Mouse (Mus musculus): ENCODE measurements around the gene Serpinb9g. TPM values are rescaled to one million over a fixed set of nuclear protein-coding genes. Genes with fewer than 3 reads are reported as not detected.
"Not testable (repeated sequence)": the region's sequence is repeated elsewhere in the genome, so short reads cannot be mapped to it uniquely, and the experiment has no call there.

Serpinb9g gene
- not detected in 2 replicates for total RNA-seq (2012; rRNA removed)
- not detected in 2 replicates for total RNA-seq (2014; rRNA removed)
- not detected in 2 replicates for polyA plus RNA-seq (2012; ENCODE audit: insufficient read length, low read depth)

GRCm38 (mm10) chr13:33484490-33484889, at the start of gene Serpinb9g:
Gene Serpinb9g (plus strand): TSS chr13:33484790.
- H3K9me3 ChIP-seq (replicated peaks; ENCODE audit: low read length); H3K27me3 ChIP-seq (replicated peaks); H3K4me3 ChIP-seq (replicated peaks in 1 of 3; ENCODE audit: low read depth in 2 of 3, low read length in 2 of 3, poor library complexity in 1 of 3); H3K9ac ChIP-seq (ENCODE audit: insufficient read depth, low read depth); dilution Hi-C loops (cut with MboI; ENCODE audit: extremely low pct_ligation_motif_present, extremely low pct_unique_long_range_greater_than_20kb, low sequenced_read_pairs); DNase-seq (ENCODE audit: extremely low read depth); in situ Hi-C loops (cut with MboI; ENCODE audit: low pct_ligation_motif_present, low pct_unique_long_range_greater_than_20kb, low sequenced_read_pairs); H3K27ac ChIP-seq (ENCODE audit: insufficient read depth, low read depth); H3K36me3 ChIP-seq (replicated peaks in 1 of 2; ENCODE audit: control insufficient read depth in 1 of 2, insufficient read depth in 1 of 2, low read length in 1 of 2); H3K4me1 ChIP-seq (ENCODE audit: control insufficient read depth in 1 of 2, insufficient read depth in 2 of 2); H3K79me2 ChIP-seq (replicated peaks; ENCODE audit: control insufficient read depth, extremely low read depth, insufficient read depth, poor library complexity, severe bottlenecking); H3K4me2 ChIP-seq (ENCODE audit: insufficient read depth, low read depth, poor library complexity, severe bottlenecking): not testable (repeated sequence)

- H3K4me1 ChIP-seq (ENCODE audit: control insufficient read depth in 1 of 2, insufficient read depth in 2 of 2); H3K79me2 ChIP-seq (replicated peaks; ENCODE audit: control insufficient read depth, extremely low read depth, insufficient read depth, poor library complexity, severe bottlenecking); dilution Hi-C loops (cut with MboI; ENCODE audit: extremely low pct_ligation_motif_present, extremely low pct_unique_long_range_greater_than_20kb, low sequenced_read_pairs); H3K36me3 ChIP-seq (replicated peaks in 1 of 2; ENCODE audit: control insufficient read depth in 1 of 2, insufficient read depth in 1 of 2, low read length in 1 of 2); H3K9ac ChIP-seq (ENCODE audit: insufficient read depth, low read depth); H3K27me3 ChIP-seq (replicated peaks); H3K4me3 ChIP-seq (replicated peaks in 1 of 3; ENCODE audit: low read depth in 2 of 3, low read length in 2 of 3, poor library complexity in 1 of 3); DNase-seq (ENCODE audit: extremely low read depth); H3K9me3 ChIP-seq (replicated peaks; ENCODE audit: low read length); H3K4me2 ChIP-seq (ENCODE audit: insufficient read depth, low read depth, poor library complexity, severe bottlenecking); H3K27ac ChIP-seq (ENCODE audit: insufficient read depth, low read depth); in situ Hi-C loops (cut with MboI; ENCODE audit: low pct_ligation_motif_present, low pct_unique_long_range_greater_than_20kb, low sequenced_read_pairs): not testable (repeated sequence)
Measured at GRCm38 (mm10) chr13:33483872-33484271, 718 bp upstream of the Serpinb9g start.

- DNase-seq (ENCODE audit: extremely low read depth): no peak
- Histone ChIP-seq H3K27me3 (replicated peaks) (no peaks in the 10 kb centered on the region), H3K27ac (ENCODE audit: insufficient read depth, low read depth) (no peak overlapping the region), H3K4me2 (ENCODE audit: insufficient read depth, low read depth, poor library complexity, severe bottlenecking) (no peak overlapping the region), H3K9ac (ENCODE audit: insufficient read depth, low read depth) (no peak overlapping the region), H3K79me2 (replicated peaks; ENCODE audit: control insufficient read depth, extremely low read depth, insufficient read depth, poor library complexity, severe bottlenecking) (no peaks in the 10 kb centered on the region), H3K9me3 (replicated peaks; ENCODE audit: low read length) (no peaks in the 10 kb centered on the region), H3K4me1 (ENCODE audit: control insufficient read depth in 1 of 2, insufficient read depth in 2 of 2) (no peaks in the 10 kb centered on the region), H3K36me3 (replicated peaks in 1 of 2; ENCODE audit: control insufficient read depth in 1 of 2, insufficient read depth in 1 of 2, low read length in 1 of 2) (no peaks in the 10 kb centered on the region), H3K4me3 (replicated peaks in 1 of 3; ENCODE audit: low read depth in 2 of 3, low read length in 2 of 3, poor library complexity in 1 of 3) (no peak overlapping the region)
- in situ Hi-C loops (cut with MboI; ENCODE audit: low pct_ligation_motif_present, low pct_unique_long_range_greater_than_20kb, low sequenced_read_pairs): no loop called here
- dilution Hi-C loops (cut with MboI; ENCODE audit: extremely low pct_ligation_motif_present, extremely low pct_unique_long_range_greater_than_20kb, low sequenced_read_pairs): no loop called here
- TF ChIP-seq CHD1 (IDR thresholded peaks at IDR 0.05; ENCODE audit: low read depth, low read length) (no peak), E2F4 (IDR thresholded peaks at IDR 0.05; ENCODE audit: insufficient replicate concordance, low read depth, low read length) (no peak), ZNF384 (IDR thresholded peaks at IDR 0.05; ENCODE audit: low read depth, low read length) (no peak), JUND (conservative IDR thresholded peaks at IDR 0.05; ENCODE audit: low read depth, low read length) (no peak), USF2 (conservative IDR thresholded peaks at IDR 0.05; ENCODE audit: low read depth, low read length) (no peak), GABPA (IDR thresholded peaks at IDR 0.05; ENCODE audit: insufficient replicate concordance, low read depth, low read length) (no peak), ZC3H11A (IDR thresholded peaks at IDR 0.05; ENCODE audit: low read depth, low read length) (no peak), KAT2A (IDR thresholded peaks at IDR 0.05; ENCODE audit: insufficient replicate concordance, low read length) (no peak), POLR2A (IDR thresholded peaks at IDR 0.05; ENCODE audit: low read depth, low read length) (no peak), POLR2AphosphoS2 (IDR thresholded peaks at IDR 0.05; ENCODE audit: low read depth, low read length) (no peak), MEF2A (IDR thresholded peaks at IDR 0.05; ENCODE audit: borderline replicate concordance, low read depth, low read length) (no peak)
Measured at GRCm38 (mm10) chr13:33524629-33525028, 40.0 kb downstream of the Serpinb9g start.

All from CH12.LX (cell line).